Mouse (Mus musculus) kidney, adult 18-20 months (tissue): ENCODE data around the gene Nhlrc4.
A peak's percentile ranks its signal among the peaks of the same experiment; 100 is the strongest.

Experiments used
- DNase-seq: peaks from one replicate; pipeline ENCODE4 v3.0.0; 2021

The Nhlrc4 gene

DNA sequence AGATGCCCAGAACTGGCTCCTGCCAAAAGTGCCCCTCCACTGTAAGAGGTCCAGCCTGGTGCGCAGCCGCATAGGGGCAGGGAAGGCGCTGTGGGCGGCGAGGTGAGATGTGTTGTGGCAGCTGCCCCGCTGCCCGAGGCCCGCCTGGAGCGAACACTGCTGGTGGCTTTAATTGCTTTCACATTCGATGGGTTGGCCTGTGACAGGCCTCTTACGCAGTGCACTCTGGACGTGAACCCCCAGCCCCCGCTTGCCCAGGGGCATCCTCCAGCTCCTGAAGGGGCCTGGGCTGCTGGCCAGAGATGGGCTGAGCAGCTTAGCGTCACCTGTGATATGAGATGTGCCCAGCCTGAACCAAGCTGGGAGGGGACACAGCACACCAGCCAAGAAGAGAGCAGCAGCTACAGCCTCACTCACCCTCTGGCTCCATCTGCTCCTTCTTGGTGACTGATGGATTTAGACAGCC is 12.9 kb upstream of the Nhlrc4 start:
- DNase-seq, result no peak

DNA sequence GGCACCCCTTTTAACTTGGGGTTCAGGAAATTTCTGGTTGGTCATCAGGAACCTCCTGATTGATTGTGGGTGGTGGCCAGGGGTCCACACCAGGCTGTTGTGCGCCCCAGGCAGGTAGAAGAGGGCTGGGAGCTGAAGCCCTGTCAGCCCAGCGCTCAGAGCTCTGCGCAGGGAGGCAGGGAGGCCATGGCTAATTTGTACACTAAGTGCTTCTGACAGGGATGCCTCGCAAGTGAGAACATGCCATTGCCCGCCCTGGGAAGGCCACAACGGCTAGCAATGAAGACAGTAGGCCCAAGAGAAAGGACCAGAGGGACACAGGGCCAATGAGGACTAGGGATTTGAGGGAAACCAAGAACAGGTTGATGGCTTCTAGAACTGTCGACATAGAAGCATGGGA is 11.9 kb upstream of the Nhlrc4 start:
- DNase-seq, result no peak

DNA sequence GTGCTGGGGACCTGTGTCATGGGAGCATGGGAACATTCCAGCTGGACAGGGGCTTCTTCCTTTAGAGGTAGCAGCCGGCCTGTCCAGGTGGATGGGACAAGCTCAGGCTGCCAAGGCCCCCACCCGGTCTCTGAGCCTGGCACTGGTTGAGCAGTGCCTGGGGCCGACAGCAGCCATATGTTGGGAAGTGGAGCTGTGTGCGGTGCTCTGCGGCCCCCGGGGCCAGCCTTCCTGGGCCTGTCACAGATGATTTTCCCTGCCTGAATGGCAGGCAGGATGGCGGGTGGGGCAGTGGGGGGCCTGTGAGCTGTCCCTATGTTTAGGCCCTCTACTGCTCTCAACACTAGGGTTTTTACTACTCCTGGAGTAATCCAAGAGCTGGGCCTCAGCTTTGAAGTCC is 11.4 kb upstream of the Nhlrc4 start:
- no peak for DNase-seq

DNA sequence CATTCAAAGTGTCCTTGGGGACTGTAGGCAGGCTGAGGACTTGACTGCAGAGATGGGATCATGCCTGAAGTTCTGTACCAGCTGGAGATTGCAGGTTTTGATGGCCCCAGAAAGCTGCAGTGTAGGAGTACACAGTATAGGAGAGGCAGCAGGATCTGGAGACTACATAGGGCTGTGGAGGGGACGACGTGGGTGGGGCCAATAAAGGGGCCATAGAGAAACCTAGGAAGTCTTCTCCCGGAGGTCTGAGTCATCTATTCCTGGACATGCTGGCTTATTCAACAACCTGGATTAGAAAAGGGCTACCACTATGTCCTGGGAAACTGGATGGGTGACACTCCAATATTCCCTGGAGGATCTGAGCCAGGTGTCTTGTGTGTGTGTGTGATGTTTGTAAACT is 11.0 kb upstream of the Nhlrc4 start:
- no peak for DNase-seq

DNA sequence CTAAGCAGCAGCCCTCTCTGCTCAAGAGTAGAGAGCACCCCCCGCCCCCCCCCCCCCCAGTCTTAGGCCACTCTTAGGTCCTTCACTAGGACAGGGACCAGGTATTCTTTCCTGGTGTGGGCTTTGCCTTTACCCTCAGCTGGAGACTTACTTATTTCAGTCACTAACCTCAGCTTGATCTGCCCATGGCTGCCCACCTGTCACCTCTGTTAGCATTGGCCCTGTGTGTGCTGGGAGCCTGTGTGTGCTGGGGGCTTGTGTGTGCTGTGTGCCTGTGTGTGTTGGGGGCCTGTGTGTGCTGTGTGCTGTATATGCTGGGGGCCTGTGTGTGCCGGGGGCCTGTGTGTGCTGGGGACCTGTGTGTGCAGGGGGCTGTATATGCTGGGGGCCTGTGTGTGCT is 9.9 kb upstream of the Nhlrc4 start:
- DNase-seq, result no peak

DNA sequence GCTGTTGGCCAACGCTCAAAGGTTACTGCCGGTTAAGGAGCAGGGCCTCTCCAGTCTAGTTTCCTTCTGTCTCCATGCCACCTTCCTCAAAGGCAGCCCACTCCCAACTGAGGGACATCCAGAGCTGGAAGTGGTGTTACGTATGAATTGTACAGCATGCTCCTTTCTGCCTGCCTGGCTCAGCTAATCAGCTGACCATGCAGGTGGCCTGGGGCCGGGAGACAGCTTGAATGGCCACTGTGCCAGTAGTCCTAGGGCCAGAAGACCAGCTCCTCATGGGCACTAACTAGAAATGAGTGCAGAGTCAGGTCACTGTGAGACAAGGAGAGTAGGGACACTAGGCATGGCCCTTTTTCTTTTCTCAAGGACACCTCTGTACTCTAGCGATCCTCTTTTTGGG is 8.4 kb upstream of the Nhlrc4 start:
- DNase-seq, result no peak

DNA sequence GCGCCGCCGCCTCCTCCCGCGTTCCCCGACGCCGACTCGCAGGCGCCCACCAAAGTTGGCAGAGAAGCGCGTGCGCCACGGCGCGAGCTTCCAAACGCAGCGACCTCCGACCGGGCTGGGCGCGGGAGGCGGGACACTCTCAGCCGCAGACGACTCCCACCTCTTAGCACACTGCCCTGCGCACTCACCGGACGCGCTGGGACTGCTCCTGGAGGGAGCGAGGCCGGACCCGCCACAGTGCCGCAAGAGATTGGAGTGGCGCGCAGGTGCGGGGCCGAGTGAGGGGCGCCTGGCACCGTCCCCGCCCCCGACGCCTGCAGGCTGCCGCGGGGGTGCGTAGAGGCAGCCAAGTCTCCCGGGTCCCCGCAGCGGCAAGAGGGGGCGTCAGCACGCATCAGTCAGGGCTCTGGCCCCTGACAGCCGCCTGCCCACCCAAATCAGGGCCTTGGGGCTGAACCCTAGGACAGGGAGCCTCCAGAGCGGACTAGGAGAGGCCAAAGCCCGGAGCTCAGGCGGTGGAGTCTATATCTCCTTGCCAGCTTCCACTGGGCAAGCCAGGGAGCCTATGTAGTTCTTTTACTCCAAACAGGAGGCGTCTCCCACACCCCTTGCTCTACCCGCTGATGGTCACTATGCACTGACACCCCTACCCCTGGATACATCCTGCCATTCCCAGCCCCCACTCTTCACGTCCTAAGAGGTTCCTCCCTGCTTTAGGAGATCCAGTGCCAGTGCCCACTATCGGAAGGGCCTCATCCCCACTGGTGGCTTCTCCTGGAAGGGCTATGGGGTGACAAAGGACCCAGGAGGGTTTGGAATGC is 7.3 kb upstream of the Nhlrc4 start, which contains the start of gene A930017K11Rik:
A930017K11Rik (minus strand) TSS at position 763 of the 821 bp plus-strand sequence.
- DNase-seq, result no peak

DNA sequence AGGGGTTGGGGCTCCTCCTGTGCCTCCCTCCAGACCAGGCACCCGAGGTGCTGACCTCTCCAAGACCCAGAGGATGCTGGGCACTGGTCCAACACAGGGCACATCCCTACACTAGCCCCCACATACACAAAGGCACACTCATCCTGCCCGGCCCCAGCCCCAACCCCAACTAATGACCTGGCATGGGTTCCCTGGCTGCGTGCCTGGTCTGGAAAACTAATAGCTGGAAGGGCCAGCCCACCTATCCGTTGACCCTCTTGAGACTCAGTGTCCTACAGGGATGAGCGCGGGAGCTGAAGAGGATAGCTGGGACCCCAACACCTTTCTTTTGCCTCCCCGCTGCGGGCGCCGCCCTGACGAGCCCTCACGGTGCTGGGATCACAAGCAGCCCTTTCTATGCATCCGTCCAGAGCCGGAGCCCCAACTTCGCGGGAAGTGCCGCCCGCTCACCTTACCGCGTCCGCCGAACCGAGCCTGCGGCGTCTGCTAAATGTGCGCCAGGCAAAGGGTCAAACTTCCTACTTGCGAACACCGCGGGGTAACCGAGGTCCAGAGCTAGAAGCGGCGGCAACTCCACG is 6.6 kb upstream of the Nhlrc4 start:
- DNase-seq, result peak; percentile 45

DNA sequence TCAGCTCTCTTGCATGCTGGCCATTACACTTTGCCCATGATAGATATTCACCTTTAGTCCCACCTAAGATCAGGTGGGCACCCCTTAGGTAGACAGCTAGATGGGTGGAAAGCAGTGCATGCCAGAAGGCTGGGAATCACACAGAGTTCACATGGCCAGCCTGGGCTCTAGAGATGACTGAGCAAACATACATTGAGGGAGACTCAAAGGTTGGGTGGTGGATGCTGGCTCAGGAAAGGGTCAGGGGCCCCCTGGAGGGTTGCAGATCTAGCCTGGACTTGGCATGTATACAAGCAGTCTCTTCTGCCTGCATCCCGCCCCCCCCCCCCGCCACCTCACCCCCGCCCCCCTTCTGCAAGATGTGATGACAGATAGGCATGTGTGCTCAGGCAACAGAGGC is 5.9 kb upstream of the Nhlrc4 start:
- no peak for DNase-seq

DNA sequence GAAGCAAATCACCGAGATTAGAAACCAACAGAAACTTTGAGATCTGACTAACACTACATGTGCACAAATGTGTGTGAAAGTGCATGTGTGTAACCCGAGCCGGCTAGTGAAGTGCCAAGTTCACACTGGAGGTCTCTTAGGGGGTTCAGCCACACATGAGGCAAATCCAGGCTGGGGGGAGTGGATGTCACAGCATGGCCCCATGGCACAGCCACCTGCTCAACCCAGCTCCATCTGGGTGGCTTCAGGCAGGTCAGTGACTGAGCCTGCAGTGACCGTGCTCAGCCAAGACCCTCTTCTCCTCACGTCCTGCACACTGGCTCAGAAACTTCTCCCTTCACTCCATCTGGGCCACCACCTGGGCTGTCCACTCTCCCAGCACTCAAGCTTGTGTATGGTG is 5.2 kb upstream of the Nhlrc4 start:
- DNase-seq, result no peak

DNA sequence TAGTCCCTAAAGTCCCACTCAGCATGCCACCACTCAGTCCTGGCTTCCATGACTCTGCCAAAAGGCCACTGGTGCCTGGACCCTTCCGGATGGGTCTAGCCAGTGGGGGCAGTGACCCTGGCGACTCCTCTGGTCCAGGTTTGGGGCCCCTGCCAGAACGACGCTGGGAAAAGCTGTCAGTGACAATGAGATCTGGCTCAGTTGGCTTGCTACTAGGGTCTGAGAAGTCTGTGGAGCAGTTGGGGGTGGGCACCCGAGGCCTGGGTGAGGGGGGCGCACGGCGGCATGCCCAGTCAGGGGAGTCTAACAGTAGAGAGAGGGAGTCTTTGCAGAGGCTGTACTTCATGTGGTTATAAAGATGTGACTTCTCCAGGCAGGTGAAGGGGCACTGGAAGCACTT is 3.3 kb upstream of the Nhlrc4 start:
- DNase-seq, result no peak

DNA sequence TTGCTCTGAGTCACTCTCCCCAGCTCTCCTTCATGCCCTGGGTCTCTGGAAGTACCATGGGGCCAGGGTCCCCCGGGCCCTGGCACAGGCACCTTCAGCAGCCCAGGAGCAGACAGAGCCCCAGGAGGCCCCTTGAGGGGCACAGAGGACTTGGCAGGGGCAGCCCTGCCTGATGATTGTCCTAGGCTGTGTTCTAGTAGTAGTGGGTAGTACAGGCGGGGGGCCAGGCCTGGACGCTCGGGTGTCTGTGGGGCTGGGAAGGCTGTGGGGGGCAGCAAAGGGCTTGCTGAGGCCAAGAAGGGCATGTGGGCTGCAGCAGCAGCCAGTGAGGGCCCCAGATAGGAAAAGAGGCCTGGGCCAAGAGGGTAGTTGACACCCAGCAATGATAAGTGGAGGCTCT is 2.8 kb upstream of the Nhlrc4 start:
- DNase-seq, result no peak

DNA sequence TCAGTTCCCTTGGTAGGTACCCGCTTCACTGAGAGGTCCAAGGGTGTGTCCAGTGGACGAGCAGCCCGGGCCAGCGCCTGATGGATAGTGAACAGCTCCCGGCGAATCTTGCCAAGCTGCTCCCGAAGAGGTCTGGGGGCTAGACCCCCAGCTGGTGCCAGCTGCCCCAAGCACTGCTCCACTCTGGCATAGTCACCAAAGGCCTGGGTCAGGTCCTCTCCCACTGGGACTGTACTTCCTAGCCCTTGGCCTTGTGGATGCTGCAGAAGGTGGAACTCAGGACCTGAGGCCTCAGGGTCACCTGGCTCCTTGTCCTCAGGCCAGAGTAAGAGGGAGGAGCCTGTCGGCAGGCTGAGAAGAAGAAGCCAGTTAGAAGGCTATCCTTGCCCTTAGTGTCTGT is 2.1 kb upstream of the Nhlrc4 start:
- DNase-seq, result no peak

DNA sequence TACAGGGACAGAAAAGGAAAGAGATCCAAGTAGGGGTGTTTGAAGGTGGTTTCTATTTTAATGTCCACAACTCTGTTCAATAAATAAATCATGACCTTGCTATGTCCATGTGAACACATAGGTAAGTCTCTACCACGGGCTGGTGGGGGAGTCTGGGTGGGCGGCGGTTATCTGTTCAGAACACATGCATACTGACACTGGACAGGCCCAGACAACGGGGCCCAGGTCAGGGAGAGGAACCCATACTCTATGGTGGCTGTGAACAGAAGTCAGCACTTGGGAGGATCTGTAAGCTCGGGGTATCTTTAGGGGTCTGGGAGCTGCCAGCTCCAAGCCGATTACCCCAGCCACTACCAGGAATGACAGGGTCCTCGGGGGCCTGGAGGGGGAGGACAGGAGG is 1.6 kb upstream of the Nhlrc4 start:
- no peak for DNase-seq

DNA sequence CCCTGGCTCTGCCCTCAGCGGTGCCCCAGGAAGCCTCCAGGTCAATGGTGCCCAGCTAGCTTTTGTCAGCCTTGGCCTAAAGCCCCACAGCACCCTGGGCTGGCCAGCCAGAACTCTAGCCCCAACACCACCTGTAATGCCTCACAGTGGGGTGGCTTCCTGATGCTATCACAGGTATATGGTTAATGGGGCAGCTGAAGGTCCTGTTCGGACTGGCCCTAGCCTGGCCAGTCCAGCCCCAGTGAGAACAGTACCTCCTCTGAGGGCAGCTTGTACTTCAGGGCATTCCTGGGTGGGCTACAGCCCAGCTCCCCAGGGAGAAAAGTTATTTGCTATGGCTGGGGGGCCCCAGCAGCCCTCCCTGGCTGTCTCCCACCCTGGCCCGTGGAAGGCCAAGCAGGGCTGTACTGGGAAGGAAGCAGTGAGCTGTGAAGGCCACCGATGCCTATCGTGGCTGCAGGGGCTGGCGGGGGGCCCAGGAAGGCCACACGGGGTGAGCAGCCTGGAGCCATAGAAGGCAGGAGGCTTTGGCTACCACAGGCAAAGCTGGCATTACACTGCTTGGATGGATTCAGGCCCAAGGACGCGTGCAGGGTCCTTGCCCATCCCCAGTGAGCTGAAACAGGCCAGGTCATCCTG is 875 bp upstream of the Nhlrc4 start:
- DNase-seq, result peak; percentile 68

DNA sequence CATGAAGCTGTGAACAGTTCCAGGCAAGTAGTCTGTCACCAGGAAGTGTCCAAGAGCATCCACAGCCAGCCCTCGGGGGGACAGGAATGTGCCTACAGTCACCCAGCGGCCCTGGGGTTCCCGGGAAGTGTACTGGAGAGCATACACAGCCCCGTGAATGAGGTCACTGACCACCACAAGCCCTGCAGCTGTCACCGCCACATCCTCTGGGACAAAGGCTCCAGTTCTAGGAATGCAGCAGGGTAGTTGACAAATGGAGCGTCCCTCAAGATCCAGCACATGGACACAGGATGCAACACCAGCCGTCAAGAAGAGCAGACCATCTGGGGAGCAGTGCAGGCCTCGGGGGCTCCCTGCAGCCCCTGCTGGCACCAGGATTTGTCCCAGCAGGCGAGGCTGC is 992 bp downstream of the Nhlrc4 start:
- no peak for DNase-seq

DNA sequence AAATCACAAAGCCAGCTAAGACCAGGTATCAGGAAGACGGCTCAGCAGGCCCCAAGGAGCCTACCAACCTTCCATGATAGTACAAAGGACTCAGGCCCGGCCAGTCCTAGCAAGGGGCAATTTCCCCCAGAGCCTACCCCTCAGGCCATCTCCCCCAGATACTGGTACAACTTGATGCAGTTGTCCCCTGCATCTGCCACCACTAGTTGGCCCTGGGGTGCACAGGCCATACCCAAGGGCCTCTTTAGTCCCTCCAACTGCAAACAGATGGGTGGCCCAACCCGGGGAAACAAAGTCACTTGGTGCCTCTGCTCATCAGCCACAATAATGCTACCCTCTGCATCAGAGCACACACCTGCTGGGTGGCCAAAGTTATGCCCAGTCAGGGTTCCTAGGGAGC is 1.5 kb downstream of the Nhlrc4 start:
- DNase-seq, result no peak

DNA sequence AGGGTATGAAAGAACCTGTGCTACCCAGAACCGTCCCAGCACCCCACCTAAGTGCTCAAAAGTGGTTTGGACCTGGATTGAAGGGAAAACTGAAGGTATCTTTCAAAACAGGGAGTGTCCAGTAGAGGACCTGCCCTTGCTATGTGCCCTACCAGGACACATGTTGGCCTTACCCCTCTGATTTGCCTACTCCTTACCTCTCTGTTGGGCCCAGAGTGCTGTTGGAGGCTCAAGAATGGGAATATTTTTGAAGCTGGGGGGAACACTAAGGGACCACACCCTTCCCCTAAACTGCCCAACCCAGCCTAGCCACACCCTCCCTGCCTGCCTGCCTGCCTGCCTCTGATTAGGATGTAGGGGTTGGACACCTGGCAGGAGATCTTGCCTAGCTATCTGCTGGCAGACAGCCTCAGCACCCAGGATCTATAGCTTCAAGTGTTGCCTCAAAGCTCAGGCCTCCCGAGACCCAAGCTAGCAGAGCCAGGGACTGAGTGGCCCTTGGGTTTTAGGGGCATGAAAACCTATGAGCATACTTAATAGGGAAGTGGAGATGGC is 2.1 kb downstream of the Nhlrc4 start:
- no peak for DNase-seq

DNA sequence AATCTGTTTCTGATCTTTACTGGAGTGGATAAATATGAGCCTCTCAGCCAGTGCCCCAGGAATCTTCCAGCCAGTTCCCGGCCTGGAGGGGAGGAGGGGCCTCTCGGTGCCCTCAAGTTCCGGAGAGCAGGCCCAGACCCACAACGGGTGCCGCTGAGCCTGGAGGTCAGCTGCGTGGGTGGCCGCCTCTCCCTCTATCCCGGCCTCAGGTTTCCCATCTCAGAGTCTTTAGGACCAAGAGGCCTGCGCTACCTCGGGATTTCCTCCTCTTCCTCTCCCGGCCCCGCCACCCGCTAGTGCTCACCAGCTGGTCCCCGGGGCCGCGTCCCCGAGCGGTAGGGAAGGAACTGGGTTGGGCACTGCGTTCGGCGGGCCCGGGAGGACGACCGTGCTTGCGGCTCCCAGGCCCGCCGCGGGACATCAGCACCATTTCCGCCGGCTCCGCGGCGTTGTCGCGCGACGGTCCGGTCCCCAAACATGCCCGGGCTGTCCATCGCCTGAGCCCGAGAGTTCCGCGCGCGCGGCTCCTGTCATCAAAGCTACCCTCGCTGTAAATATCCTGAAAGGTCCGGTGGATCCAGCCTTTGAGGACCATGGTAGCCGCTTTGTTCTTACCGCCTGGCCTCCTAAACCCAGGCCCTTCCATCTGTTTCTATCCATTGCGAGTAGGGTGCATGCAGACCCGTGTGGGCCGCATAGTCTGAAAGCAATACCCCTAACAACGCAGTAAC is 3.1 kb downstream of the Nhlrc4 start:
- DNase-seq, result peak; percentile 85

DNA sequence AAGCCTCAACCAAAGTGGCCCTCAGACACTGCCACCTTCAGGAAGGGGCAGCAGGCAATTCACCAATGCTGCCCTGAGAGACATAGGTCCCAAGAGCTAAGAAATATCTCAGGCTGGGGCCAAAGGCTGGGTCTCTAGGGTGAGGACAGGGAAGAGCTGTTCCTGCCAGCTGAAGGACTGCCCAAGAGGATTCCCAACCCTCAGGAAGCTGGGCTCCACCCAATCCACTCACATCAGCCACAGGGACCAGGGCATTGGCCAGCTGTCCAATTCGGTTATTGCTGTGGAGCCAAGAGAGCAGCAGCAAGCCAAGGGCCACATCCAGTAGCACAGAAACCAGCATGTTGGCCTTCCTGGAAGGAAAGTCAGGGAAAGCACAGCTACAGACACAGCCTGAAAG is 10.2 kb downstream of the Nhlrc4 start:
- no peak for DNase-seq

DNA sequence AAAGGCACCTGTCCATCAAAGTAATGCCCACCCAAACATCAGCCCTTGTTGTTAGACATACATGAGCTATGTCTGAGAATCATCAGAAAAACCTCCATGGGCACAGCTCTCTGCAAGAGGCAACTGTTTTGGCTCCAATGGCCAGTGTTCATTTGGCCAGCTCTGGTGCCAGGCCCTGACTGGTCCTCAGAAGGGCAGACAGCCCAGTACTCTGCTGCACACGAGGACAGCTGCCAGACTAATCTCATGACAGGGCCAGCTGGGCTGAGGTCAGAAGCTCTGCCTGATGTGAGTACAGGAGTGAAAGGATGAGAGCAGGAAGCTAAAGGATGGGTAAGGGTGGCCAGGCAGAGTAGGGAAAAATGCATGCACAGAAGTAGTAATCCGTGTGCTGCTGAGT is 19.4 kb downstream of the Nhlrc4 start:
- DNase-seq, result no peak

DNA sequence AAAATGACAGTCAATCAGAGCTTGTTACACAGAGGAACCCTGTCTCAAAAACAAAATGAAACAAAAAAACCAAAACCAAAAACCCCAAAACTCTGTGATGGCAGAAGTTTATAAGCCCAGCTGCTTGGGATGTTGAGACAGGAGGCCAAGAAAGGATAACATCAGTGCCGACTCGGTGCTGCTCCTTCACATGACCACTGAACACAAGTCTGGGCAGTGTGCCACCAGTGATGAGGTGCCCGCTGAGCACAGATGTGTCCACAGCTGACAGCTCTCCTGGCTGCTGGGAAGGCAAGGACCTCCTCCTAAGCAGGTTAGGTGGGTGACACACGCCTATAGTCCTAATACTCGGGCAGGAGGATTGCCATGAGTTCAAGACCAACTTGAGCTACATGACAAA is 22.6 kb downstream of the Nhlrc4 start:
- peak; percentile 36 for DNase-seq
